Mouse (Mus musculus) ovary, postnatal 10 days (tissue): ENCODE measurements around the gene Tctex1d4.

Source experiments
- DNase-seq: peaks from one replicate; pipeline ENCODE4 v3.0.0; 2022; ENCODE audit warnings: low spot score

Gene Tctex1d4

DNA sequence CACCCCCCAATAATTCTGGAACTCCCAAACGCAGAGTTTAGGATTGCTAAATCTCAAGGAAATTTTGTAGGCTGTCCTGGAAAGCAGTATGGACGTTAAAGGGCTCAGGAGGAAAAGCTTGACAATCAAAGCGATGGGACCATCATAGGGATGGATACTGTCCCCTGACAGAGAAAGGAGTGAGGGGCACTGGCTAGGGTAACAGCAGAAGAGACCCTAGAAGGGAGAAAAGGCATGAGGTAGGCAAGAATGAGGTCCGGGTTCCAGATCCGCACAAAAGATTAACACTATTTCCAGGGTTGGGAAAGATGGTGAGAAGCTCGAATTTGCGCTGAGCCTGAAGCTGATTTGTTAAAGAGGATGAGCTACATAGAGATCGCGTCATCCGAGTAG, 6.5 kb upstream of the Tctex1d4 start:
- no peak for DNase-seq

DNA sequence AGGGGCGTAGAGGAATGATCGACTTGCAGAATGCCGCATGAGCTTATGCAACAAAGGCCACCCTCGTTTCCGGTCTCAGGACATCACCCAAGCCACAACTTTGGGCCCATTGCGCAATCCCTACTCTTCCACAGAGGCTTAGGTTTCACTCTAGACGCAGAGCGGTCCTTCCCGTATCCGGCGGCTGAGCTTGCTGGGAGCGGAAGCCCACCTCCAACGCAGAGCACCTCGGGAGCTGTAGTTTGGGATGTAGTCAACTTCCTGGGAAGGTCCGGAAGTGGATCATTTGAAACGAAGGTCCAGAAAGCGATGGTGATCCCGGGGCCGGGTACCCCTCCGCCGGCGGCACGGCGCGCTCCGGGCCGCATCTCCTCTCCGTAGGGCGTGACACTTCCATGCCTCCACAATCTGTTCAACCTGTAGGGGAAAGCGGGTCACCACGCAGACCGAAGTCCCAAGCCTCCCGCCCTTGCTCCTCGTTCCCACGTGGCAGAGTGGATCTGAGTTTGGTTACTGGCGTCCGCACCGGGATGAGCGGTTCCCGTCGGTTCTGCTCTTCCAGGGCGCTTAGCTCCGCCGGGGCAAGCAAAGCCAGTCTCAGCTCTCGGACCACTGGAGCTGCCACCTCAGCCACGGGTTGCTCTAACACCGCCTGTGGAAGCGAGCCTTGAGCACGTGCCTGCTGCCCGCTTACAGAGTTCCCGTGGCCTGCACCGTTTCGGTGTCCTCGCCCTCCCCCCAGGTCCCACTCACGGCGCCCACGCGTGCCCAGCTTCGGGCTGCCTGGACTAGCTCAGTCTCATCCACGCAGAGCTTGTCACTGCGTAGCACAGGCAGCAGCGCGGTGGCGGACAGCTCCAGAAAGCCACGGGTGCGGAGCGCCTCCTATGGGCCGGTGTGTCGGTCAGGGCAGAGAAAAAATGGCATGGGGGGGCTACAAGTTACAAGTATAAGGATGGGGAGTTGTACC, 5.9 kb upstream of the Tctex1d4 start:
- DNase-seq: peak; percentile 72

DNA sequence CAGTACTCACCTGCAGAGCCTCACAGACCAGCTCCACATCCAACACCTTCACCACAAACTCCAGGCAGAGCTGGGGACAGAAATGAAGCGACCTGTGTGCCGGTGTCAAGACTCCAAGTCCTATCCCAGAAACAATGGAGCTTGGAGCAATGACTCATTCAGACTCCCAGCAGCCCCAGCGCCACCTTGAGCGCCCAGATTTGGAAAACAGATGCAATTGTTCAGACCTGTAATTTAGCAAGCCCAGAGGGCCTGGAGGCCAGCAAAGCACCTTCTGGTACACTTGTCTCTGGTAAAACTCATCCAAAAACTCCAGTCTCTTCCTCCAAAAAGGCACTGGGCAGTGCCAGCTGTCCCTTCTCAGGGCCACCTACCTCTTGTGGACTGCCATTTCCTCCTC, 4.4 kb upstream of the Tctex1d4 start:
- DNase-seq: no peak

DNA sequence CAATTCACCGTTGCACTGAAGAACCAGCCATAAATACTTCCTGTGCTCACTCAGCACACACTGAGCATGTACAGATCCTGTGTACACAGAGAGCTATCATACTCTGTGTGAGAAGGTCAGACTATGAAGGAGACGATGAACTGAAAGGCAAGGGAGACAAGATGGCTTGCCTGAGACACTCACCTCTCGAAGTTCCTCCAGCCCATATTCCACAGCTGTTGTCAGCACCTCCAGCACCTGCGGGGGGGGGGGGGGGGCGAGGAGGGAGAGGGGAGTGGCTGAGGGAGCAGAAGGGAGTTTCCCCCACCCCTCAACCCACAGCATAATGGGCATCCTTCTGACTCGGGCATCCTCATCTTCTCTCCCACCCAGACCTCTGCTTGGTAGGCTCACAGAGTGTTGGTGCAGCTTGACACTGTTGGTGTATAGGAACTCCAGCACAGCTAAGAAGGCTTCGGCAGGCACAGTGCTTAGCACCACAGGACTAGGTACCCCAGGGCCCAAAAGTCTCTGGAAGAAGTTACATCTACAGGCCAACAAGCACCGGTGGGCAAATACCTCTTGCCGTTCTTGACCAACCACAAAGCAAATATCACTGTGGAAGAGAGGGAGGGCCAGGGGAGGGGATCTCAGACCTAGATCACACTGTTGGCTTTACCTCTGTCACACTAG, 2.9 kb upstream of the Tctex1d4 start:
- no peak for DNase-seq

DNA sequence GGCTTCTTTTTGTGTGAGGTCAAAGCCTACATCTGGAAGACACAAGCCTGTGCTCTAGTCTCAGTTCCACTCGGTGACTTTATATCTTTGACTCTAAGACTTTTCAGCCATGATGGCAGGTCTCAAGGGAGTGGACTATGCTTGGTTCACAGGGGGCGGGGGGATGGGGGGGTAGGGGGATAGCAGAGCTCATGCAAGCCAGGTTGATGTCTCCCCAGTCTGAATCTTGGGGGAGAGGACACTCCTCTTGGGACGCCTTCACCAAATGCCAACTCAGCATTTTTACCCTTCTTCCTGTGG, 2.4 kb upstream of the Tctex1d4 start:
- no peak for DNase-seq

DNA sequence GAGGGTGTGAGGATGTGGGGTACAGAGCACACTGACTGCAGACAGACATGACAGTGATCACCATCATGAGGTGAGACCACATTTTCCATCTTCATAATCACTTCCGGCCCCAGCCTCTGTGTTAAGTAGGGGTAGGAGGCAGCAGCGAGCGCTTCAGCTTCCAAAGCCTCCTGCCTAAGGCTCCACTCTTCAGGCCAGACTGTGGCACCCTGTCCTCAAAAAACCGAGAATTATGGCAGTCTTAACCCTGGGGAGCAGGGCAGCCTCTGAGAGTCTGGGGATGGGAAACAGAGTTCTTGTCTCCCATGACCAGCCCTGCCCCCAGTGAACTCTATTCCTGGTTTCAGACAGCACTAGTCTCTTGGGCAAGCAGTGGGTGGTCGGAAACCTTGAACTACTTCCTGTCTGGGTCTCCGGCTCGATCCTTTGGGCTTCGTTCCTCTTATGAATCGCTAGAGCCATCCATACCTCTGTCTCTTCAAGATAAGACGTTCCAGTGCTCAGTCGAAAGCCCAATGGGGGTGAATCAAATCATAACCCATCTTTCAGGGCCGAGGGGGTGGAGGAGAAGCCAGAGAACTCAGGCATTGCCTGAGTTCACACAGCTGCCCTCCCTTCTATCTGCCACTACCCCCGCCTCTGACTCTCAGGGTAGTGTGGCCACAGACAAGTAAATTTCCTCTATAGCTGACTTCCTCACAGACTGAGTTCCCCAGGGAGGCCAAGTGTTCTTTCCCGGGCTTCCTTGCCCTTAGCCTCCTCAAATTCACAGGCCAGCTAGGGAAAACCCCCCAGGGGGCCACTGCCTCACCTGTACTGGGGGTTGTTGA, 1.9 kb upstream of the Tctex1d4 start:
- DNase-seq: peak; percentile 23

DNA sequence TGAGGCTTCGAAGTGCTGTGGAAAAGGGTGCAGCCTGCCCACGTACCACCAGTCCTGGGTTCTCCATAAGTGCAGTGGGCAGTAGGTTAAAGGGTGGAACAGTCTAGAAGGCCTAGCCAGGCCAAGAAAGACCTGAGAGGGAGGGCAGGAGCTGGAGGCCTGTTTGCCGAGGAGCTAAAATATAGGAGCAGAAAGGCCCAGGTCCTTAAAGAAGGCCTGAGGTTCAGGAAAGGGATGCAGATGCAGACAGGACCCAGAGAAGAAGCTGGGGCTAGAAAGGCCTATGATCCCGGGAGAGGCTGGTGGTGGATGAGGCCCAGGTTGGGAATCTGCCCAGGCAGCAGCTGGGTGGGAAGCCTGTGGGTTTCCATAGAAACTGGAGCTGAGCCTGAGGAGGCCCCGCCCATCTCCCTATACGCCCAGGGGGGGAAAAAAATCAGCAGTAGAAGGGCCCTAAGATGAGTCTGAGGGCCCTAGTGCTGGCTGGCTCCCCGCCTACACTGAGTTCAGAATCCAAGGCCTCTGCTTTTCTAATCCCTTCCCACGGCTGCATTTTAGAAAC, 1.2 kb upstream of the Tctex1d4 start, which contains the start of gene Btbd19:
Gene Btbd19, minus strand, starts transcription at position 378 of the 562 bp plus-strand sequence.
- peak; percentile 57 for DNase-seq

DNA sequence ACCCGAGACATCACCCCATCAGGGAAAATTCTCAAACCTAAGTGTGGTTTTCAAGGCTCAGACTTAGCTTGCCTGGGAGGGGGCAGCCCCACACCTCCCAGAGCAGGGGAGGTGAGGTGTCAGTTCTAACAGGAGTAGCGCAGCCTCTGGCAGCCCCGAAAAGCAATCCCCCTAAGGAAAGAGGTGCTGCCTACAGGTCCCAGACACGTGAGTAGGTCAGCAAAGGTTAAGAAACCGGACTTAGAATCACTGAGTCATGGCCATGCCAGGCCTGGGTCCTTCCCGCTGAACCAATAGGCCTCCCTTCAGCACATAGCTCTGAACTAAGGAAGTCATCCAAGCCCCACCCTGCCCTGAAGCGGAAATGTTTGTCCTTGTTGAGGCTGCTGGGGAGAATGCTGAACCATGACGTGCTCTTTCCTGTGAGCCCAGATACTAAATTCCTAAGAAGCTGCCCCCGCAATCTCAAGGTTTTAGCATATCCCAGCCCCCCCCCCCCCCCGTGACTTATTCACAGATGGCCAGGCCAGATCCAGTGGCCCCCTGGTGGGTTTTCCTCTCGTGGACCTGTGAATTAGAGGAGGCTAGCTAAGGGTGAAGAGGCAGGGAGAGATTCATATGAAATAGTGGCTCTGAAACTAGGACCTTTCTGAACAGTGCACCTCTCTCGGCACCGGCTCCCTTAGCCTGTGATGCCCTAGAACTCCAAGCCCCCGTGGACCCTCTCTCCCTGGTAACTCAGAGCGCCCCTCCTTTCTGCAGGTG, 502 bp upstream of the Tctex1d4 start:
- DNase-seq: no peak

DNA sequence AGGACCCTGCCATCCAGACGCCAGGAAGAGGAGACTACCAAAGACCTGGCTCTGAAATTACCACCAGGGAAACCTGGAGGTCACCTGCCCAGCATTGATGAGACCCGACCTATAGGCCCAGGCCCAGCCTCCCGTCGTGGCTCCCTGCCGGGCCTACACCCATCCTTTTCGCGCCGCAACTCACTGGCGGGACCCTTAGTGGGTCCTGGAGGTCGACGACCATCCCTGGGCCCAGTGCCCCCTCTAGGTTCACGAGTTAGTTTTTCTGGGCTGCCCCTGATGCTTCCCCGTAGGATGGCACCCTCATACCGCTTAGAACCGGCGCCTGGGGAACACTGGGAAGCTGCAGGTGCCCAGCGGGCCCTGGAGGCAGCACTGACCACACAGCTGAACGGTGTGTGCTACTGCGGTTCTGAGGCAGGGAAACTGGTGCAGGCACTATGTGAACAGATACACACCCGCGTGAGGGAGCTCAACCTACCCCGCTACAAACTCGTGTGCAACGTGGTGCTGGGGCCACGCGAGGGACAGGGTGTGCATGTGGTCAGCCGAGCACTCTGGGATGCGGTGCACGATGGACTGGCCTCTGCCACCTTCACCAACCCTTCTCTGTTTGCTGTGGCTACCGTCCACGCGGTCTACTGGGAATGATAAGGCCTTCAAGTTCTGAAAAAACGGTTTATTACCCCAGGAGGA, 1.5 kb downstream of the Tctex1d4 start:
- DNase-seq: no peak

DNA sequence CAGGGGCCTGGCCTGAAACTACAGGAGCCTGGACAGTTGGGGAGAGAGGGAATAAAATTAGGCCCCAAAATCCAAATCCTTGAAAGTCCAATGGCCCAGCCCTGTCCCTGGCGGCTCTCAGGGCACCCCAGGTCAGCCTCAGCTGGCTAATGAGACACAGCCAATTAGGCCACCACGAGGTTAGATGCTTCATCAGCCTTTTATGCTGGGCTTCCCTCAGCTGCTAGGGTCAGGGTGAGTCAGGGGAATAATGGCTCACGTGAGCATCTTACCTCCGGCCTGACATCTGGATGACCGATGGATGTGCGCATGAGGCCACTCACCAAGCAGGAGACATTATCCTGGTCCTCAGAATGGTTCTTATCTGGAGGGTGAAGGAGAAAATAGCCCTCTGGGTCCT, 4.2 kb downstream of the Tctex1d4 start:
- DNase-seq: no peak

DNA sequence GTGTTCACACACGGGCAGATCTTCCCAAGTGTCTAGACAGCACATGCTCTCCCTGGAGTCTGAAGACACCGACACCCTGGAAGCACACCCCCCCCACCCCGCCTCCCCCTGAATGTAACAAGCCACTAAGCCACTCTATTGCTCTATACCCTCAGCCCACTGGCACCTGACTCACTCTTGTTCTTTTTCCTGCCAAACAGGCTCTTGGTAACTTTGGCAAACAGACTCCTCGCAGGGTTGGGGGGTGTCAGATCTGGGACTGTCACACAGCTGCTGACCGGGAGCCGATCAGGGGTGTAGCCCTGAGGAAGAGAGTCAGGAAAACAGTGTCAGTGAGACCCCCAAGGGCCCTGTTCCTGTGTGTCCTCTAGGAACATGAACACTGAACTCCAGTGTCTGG, 4.6 kb downstream of the Tctex1d4 start:
- DNase-seq: no peak

DNA sequence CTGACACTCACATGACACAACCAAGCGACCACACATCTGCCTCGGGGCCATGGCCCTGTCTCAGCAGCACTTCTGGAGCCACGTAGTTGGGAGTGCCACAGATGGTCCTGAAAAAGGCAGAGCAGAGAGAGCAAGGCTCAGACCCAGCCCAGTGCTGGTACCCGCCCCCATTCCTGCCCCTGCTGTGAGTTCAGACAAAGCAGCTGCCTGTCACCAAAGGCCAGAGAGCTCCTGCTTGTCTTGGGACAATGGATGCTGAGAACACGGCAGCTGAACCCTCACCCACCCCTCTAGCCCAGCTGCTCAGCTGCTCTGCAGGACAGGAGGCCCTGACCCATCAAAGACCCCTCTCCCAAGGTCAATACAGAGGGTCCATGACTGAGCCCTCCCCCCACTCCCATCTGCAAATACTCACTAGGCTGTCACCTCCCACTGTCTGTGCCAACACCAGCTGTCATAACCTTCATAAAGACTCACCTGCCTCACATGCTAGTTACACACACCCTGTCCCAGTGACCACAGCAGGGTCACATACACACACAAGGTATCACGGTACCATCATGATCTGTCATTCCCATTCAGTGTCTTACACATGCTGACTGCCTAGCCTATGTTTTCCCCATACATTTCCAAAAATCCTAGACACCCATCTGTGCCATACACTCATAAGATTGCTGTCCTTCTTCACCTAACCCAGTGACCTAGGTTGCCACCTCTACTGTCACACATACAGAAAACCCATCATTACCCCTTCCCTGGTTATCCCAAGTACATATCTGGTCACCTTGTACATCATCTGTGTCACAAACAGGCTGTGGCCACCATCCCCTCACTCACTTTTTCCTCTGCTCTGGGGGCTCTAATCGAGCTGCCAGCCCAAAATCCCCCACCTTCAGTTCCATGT, 5.5 kb downstream of the Tctex1d4 start:
- no peak for DNase-seq

DNA sequence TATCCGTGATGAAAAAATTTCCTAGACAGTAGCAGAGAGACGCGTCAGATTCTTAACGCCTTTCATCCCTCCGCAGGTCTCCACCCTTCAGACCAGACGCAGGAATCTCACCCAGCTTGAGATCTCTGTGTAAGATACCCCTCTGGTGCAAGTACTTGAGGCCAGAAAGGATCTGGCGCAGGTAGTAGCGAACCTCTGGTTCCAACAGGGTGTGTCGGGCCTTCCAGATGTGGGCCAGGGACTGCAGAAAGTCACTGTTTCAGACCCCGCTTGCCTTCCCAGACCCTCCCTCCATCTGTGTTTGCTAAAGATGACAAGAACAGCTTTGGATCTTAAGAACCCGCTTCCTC, 6.2 kb downstream of the Tctex1d4 start:
- DNase-seq: no peak

DNA sequence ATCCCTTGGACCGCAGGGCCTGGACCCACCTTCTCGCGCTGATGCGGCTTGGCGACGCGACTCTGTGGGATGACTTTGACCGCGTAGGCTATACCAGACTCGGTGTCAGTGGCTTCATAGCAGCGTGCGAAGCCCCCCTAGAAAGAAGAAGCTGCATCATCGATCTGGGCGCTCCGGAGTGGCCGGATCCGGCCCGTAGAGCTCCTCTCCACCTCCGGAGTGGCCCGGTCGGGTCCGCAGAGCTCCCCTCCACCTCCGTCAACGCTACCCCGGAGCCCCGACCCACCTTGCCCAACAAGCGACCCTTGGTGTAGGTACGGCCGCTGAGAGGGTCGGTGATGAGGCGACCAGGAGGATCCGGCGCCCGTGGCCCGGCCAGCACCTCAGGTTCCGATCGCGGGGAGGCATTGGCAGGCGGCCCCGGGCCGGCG, 6.8 kb downstream of the Tctex1d4 start:
- no peak for DNase-seq

DNA sequence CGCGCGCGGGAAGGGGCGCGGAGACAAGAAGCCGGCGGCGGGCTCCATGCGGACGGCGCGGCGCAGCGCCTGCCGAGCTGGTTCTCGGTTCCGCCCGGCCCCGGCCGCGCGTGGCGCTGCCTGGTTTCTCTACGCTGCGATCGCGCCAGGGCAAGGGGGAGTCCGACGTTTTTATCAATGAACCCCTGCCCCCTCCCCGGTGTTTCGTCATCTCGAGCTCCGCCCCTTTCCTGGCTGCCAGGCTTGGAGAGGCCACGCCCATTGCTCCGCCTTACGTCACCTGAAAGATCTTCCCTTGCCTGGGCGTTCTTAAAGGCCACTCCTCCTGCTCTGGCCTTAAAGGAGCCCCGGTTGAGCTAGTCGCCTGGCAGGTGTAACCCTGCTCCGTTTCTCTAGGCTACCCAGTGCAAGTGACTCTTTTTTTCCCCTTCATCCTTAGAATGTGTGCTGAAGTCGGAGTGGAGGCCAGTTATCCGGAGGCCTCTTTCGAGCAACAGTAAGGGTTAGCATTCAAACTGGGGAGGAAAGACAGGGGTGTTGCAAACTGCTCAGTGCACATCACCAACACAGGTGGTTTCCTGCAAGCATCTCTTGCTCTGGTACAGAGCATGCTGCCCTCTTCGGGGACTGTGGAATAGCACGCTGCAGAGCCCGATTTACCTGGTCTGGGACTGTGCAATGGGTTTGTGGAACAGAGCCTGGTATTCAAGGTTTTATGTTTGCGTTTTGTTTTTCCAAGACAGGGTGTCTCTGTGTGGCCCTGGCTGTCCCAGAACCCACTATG, 7.4 kb downstream of the Tctex1d4 start, which contains the start of gene Plk3:
Gene Plk3, minus strand, starts transcription at position 147 of the 784 bp plus-strand sequence.
- DNase-seq: peak; percentile 88

DNA sequence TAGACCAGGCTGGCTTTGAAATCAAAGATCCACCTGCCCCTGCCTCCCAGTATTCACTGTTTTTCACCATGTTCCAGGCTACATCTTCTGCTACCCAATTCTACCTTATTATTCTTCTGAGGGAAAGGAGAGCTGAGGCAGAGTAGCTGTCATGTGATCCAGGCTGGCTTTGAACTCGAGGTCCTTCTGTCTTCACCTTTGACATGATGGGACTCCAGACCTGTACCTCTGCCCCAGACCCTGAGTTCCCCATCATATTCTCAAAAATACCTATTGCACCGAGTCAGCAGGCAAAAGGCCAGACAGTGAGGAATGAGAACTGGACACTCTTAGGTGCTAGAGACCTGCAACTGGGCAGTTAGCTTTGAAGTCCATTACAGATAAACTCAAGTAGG, 8.0 kb downstream of the Tctex1d4 start:
- DNase-seq: no peak

DNA sequence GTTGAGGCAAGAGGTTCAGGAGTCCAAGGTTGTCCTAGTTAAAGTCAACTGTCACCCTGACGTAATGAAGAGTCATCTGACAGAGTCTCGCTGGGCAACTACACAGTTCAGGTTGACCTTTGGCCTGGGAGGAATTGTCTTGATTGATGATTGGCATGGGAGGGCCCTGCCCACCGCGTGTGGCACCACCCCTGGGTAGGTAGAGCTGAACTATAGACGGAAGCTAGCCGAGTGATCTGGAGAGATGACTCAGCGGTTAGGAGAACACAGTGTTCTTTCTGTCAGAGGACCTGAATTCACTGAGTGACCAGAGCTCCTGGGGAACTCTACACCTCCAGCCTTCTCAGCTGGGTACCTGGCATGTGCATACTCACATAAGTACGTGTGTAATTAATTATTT, 9.4 kb downstream of the Tctex1d4 start:
- no peak for DNase-seq

DNA sequence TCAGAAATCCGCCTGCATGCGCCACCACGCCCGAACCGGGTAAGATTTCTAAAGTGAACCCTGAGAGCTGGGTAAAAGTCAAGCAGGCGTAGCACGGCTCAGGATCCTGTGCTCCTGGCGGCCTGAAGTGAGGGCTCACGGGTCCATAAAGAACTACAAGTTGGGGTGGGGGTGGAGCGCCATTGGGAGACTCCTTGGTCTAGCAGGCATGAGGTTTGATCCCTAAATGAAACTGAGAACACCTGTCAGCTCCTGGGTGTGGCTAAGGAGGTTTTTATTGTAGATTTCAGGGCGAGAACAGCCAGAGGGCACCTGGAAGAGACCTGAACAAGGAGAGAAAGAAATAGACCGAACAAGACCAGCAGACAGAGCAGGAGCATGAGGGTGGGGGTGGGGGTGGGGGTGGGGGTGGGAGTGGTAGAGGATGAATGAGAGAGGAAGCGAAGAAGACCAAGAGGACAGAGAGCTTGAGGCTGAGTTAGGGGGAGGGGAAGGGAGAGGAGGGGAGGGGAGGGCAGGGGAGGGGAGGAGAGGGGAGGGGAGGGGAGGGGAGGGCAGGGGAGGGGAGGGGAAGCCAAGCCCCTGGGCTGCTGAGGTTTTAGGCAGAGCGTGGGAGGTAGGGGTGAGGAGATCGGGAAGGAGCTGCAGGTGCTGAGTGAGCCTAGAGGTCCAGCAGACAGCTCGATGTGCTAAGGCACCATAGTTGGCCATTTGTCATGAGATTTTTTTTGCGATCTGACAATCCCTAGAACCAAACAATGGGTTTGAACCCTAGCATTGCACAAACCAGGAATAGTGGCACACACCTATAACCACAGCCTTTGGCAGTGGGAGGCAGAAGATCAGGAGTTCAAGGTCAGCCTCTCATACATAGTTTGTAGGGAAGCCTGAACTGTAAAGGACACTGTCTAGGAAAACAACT, 12.0 kb downstream of the Tctex1d4 start:
- no peak for DNase-seq
